Mouse (Mus musculus) heart, adult 9 months (tissue): ENCODE data around the gene Cfap54.

ENCODE experiments used
- DNase-seq, 2 experiments: peaks; one replicate each; pipeline ENCODE4 v3.0.0; 2022; ENCODE audit warnings: low spot score in 2 of 2

Cfap54 gene

DNA sequence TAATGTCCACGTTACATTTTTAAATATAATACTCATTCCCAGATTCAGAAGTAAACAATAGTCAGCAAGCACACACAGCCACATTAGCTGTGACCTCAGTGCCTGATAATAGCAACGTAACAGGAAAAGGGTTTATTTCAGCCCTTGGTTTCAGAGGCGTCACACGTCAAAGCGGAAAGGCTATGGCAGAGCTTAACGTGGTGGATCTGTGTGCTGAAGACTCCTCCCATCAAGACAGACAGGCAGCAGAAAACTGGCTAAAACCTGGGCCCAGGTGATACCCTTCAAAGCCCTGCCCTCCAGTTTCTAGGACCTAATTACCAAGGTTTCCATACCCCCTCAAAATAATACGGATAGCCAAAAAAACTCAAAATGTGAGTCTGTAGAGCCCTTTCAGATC, 16.0 kb upstream of the Cfap54 start:
- no peak for DNase-seq

DNA sequence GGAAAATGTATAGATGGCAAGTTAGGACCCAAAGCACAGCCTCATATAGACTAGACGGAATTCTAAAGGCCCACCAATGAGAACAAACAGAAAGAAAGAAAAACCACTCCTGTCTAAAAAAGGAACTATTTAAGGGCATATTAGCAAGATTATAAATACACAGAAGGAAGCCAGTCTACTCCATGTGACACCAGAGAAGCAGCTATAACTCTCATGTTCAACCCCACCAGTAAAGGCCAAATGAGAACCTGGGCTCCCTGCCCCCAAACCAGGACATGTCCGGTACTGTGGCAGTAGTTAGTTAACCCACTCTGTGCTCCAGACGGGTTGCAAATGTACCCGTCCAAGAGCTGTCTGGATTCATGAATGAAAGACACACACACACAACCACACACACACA, 14.4 kb upstream of the Cfap54 start:
- no peak for DNase-seq

DNA sequence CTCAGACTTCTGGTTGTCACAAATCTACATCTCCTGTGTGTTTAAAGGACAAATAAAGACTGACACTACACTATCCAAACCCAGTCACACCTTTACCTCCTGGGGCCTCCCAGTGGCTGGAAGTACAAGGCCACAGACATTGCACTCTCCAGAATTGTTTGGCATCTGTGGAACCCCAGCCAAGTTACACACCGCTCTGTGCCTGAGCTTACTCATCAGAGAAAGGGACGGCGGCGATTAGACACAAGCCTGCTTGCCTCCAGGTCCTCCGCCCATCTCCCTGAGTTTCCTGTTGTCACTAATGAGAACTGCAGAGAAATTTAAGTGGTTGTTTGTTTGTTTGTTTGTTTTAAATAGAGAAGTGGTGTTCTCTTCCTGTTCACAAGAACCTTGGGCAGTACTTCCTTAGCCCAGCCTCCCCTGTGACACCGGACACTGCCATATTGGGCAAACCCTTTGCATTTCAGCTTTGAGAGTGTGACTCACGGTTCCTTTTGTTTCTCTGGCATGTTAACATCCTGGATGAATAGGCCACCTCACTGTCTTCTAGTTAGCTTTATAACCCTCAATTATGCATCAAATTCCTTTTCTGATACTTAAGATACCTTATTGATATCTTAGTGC, 13.7 kb upstream of the Cfap54 start:
- DNase-seq, result peak; percentile 9 to 39

- DNase-seq, result no peak
Measured at GRCm38 (mm10) chr10:93091928-93092327, 10.5 kb upstream of the Cfap54 start.

DNA sequence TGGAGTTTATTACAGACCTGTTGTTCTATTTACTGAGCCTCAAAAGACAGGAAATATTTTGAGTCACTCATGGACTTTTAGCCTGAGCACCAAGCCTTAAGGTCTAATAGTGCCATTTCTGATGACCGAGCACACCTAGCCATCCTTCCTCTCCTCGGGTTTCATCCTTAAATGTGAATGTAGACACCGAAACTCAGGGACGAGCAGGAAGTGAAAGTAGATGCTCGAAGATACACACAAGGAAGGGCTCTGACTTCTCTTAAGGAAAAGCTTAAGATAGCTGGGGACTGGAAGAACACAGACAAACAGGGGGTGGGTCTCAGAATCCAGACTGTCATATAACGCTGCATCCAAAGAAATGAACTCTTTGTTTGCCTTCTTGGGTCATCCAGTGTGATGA, 8.8 kb upstream of the Cfap54 start:
- no peak for DNase-seq

DNA sequence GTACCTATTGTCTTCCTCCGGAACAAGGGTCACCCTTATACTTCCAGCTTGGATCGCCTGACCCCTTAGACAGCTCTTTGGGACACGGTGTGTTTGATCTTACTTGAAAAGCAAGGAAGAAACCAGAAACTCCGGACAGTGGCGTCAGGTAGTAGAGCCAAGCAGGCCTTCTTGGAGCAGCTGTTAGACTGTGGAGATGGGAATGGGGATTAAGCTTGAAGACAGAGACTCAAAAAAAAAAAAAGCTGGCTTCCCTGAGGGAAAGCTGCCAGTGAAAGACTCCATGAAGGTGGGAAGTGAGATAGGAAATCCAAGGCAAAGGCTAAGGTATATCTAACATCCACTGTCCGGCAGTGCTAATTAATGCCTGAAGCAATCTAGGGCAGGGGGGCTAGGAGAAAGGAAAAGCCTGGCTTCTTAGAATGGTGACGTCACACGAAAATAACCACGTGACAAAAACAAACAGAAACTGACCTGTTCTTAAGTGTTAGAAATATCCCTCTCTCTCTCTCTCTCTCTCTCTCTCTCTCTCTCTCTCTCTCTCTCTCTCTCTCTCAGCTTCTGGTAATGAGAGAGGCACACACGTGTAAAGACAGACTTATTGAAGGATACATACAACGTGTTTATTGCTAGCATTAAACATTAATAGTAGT, 7.1 kb upstream of the Cfap54 start:
- DNase-seq, result no peak

DNA sequence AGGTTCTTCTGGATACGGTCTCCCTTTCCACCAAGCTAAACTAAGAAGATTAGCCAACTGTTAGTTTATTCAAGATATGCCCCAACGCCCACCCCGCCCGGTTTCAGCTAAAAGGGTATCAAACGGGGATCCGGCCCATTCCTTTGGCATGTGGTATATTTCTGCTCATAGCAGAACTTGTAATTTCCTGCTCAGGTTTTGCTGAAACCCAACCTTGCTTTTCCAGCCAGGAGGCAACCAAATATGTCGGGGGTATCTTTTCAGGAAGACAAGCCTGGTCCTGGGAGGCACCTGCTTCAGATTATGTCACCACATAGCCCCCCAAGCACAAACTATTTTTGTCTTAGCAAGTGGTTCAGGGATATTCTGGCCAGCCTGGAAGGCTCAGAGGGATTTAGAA, 6.1 kb upstream of the Cfap54 start:
- no peak for DNase-seq

DNA sequence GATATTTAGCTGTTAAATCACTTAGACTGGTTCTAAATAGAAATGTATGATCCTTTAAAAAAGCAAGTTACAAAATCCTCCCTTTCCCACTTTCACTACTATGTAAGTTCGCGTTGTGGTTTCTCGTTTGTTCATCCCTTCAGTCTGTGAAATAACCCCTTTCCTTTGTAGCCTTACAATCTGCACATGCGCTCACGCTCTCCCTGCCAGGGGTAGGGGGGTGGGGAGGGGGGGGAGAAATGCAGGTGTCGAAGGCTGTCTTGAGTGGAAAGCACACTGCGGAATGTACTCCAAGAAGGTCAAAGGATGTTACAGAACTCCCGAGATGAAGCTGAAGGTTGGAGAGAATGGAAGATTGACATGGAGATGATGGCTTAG, 2.5 kb upstream of the Cfap54 start:
- DNase-seq, result no peak

- DNase-seq, result no peak
Measured at GRCm38 (mm10) chr10:93083198-93083962, 2.0 kb upstream of the Cfap54 start.

DNA sequence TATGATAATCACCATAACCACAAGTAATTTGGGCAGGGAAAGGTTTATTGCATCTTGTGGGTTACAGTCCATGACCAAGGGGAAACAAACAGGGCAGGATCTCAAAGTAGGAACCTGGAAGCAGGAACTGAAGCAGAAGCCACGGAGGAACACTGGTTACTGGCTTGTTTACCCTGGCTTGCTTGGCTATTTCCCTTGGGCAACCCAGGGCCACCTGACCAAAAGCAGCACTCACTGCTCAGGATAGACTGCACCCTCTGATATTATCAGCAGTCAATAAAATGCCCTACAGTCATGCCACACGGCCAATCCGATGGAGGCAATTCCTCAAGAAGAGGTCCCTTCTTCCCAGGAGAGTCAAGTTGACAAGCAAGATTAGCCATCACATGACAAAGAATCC, 1.9 kb downstream of the Cfap54 start:
- no peak for DNase-seq

- no peak for DNase-seq
Measured at GRCm38 (mm10) chr10:93077935-93078479, 3.4 kb downstream of the Cfap54 start.

GRCm38 (mm10) chr10:93076376-93076775, 5.0 kb downstream of the Cfap54 start:
- no peak for DNase-seq

DNA sequence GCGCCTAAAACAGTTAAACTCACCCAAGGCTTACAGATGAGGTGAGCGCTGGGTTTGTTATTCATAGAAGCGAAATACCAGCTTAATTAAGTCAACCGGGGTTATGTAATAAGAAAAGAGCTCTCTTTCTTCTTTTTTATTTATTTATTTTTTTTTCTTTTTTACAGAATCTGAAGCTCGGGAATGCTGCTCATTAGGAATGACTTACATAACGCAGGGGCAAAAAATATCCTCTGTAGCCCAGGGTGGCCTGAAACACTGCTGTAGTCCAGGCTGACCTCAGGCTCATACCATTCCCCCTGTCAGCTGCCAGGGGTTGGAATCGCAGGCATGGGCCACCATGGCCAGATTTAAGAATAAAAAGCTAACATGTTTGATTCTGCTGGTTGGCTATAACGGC, 5.6 kb downstream of the Cfap54 start:
- DNase-seq, result no peak

GRCm38 (mm10) chr10:93072769-93073168, 8.6 kb downstream of the Cfap54 start:
- DNase-seq, result no peak

- no peak for DNase-seq
Measured at GRCm38 (mm10) chr10:93071753-93072152, 9.7 kb downstream of the Cfap54 start.

DNA sequence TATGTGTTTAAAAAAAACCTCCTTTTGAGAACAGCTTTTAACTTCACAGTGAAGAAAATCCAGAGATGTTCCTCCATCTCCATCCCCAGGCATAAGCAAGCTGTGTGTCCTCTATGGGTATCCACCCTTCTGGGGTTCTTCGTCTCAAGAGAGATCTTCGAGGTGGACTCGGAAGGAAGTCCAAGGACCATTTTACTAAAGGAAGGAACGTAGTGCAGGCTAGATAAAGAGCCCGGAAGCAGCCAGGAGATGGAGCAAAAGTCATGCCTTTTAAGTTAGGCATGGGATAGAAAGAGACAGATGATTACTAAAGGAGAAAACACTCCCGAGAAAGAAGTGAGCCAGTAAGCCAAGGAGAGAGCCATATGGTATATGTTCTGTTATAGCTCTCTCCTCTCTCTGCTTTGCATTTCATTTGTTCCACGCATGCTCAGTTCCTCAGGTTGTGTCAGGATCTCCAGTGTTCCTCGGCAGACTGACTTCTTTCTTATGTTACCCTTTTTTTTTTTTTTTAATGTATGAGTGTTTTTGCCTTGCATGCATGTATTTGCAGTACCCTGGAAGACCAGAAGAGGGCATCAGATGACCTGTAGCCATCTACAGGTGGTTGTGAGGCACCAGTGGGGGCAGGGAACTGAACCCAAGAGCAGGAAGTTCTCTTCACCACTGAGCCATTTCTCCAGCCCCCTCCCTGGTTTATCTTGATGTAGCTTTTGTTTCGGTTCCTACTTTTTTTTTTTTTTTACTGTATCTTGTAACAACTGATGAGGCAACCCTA, 11.1 kb downstream of the Cfap54 start:
- DNase-seq, result peak; percentile 45 to 61

DNA sequence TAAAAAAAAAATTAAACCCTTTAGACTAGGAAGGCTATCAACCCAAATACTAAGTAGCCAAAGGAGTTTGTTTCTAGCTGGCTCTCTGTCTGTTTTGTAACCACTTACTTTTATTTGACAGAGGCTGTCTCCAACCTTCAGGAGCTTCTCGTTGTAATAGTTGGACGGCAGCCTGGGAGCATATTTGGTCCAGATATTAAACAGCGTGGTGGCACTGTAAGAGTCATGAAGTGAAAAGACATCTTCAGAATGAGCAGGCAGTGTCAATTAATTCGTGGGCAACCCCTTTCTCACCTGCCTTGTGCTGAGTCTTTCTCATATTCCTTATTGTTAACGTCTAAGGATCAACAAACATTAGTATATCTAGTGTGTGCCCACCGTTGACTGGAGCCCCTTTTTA, 11.7 kb downstream of the Cfap54 start:
- DNase-seq, result no peak

DNA sequence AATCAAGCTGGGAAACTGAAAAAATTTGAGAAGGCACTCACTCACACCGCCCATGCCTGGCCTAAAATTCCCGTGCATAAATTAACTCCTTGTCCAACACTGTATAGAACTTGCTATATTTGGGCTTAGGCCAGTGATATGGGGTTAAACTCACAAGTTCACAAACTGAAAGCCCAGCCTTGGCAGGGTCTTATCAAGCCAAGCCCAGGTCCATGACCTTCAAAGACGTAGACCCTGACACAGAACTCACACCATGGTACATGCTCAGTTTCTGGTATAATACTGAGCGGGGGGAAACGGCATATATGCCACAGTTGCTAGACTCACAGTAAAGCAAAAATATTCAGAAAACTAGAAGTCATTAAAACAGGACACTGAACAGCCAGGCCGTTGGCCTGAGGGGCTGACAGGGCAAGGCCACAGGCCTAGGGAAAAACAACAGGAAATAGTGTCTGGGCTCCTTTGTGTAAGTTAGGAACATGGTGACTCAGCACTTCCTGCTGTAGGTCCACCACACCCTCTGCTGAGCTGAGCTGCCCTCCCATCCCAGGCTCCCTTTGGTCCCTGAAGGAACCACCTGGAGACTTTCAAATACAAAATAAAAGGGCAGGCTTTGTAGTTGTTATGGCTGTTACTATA, 12.3 kb downstream of the Cfap54 start:
- peak; percentile 76 to 87 for DNase-seq

- DNase-seq, result no peak
Measured at GRCm38 (mm10) chr10:93064973-93065372, 16.4 kb downstream of the Cfap54 start.

GRCm38 (mm10) chr10:93063576-93063975, 17.8 kb downstream of the Cfap54 start:
- DNase-seq, result no peak

DNA sequence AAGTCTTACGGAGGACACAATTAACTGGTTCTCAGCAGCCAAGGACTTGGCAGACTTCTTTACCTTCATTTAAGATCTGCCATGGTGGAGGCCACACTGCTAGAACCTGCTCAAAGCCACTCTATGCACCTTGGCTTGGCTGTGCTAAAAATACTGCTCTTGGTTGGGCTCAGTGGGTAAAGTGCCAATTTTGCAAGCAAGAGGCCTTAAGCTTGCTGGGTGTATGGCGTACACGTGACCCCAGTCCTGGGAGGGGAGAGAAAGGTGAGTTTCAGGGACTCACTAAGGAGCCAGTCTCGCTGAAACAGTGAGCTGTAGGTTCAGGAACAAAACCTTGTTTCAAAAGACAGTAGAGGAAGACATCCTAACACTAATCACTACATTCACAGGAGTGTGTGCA, 19.0 kb downstream of the Cfap54 start:
- no peak for DNase-seq

DNA sequence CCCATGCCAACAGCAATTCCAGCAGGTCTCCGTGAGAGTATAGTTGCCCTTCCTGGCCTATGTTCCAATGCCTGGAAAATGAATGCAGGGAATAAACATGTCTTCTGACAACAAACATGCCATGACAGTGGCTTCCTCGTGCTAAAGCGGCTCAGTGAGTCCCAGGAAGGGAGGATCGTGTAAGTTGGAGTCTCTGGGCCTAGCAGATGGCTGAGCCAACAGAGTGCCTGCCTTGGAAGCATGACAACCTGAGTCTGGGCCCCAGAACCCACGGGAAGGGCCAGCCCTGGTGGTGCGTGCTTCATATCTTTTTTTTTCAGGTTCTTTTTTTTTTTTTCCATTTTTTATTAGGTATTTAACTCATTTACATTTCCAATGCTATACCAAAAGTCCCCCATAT, 27.6 kb downstream of the Cfap54 start:
- DNase-seq, result no peak
